Mouse (Mus musculus): ENCODE measurements at regions not wholly inside any gene's neighbourhood (a gene's known extent, or its start where the extent isn't known, plus 50 kb on each side); places are given as distances from the start of the nearest gene placed in this dataset.

DNA sequence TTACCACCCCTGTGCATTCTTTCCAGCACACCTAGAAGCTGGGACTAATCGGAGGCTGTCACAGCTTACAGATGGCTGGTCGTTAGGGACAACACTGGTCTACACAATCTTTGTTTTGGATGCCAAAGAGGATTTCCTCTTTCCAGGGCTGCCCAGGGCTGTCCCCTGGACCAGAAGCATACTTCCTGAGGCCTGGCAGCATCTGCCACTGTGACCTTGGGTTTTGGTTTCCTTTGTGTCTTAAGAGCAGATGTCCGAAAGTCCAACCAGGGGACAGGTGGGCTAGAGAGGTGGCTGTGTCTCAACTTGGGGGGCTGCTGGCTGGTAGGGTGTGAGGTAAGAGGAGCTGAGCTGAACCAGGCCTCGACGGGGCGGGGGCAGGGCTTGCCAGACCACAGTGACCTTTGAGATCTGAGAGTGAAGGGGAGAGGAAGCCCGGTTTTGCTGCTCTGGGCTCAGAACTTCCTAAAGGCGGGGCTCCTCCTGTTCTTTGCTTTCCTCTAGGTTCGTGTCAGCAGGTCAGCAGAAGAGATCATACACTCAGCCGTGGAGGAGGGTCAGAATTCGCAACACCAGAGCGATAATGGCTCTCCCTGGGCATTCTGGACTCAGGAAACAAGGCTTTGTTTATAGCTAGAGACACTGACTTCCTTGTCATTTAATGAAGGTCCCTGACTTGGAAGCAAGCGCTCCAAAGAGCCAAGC is 64.2 kb upstream of the Elk3 start:
- TF ChIP-seq POLR2A (IDR thresholded peaks at IDR 0.05; ENCODE audit: insufficient read depth, low read length) = no peak
- TF ChIP-seq EP300 (IDR thresholded peaks at IDR 0.05; ENCODE audit: insufficient read depth, low read depth, low read length) = no peak
- TF ChIP-seq CTCF (IDR thresholded peaks at IDR 0.05; ENCODE audit: low read depth, low read length) = no peak

Measured in ES-Bruce4 (cell line).